Mouse (Mus musculus) frontal cortex, adult (tissue): ENCODE measurements around the gene Gm11639.
"Not testable (repeated sequence)": the region's sequence is repeated elsewhere in the genome, so short reads cannot be mapped to it uniquely, and the experiment has no call there.

ENCODE experiments used
- ATAC-seq: cut with Nextera tagmentation; 2 replicates; pipeline ENCODE4 v1.9.2; 2017; ENCODE audit warnings: mild to moderate bottlenecking, moderate library complexity, mixed read lengths; ENCODE audit not compliant: low TSS enrichment

Gene Gm11639

DNA sequence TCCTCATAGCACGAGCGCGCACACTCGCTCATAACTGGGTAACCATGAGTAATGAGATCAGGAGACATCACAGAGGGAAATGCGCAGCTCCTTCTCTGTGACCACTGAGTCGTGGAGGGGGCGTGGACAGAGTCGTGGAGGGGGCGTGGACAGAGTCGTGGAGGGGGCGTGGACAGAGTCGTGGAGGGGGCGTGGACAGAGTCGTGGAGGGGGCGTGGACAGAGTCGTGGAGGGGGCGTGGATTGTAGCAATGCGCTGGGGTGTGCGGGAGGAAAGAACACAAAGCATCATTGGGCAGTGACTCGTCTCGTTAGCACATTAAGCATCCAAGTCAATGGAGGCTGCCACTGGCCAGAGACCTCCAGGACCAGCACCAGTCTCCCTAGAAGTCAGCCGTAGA is 426.9 kb downstream of the Gm11639 start:
- ATAC-seq = not testable (repeated sequence)

GRCm38 (mm10) chr11:105117814-105118213 is 432.3 kb downstream of the Gm11639 start:
- ATAC-seq = no peak

DNA sequence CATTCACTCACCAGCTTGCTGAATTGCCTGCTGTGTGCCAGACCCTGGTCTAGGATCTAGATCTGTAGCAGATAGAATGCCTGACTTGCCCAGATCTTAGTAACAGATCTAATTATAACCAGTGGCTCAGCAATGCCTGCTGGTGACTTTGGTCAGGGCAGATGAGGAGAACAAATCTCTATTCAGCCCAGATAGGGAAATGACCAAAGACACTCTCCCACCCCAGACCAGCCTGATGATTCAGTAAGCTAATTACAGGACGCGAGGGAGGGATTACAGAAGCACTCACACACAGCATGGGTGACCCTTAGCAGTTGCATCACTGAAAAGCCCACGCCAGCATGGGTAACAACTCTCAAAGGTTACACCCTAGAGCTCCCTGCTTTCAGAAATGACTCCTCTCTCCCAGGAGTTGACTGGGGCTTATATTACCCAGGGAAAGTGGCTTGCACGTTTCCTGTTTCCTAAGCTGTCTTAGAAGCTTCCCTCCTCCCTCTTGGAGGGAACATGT is 435.1 kb downstream of the Gm11639 start:
- no peak for ATAC-seq

- ATAC-seq = not testable (repeated sequence)
Observed at GRCm38 (mm10) chr11:105121792-105122191, 436.3 kb downstream of the Gm11639 start.

DNA sequence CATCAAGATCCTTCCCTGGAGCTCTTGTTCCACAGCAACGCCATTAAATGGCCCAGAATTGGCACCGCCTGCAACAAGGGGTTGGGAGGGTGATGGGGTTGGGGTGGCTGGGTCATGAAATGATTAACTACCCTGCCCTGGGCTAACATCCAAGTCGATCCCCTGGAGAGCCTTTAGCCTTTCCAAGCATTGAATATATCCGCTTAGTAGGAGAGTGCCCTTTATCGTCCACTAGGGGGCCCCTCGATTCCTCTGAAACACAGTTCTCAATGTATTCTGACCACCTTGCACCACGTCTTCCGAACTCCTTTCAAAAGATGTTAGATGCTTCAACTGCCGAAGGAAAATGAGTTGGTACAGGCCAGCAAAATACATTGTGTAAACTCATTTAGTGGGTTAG is 438.5 kb downstream of the Gm11639 start:
- no peak for ATAC-seq

GRCm38 (mm10) chr11:105125735-105126519 is 440.4 kb downstream of the Gm11639 start, which contains the start of gene Mettl2:
Gene Mettl2, plus strand, starts transcription at chr11:105126425.
- ATAC-seq = peak; percentile 97

GRCm38 (mm10) chr11:105126520-105127029 is 441.1 kb downstream of the Gm11639 start:
- peak; percentile 17; the same call in 1 of the 2 replicates for ATAC-seq

DNA sequence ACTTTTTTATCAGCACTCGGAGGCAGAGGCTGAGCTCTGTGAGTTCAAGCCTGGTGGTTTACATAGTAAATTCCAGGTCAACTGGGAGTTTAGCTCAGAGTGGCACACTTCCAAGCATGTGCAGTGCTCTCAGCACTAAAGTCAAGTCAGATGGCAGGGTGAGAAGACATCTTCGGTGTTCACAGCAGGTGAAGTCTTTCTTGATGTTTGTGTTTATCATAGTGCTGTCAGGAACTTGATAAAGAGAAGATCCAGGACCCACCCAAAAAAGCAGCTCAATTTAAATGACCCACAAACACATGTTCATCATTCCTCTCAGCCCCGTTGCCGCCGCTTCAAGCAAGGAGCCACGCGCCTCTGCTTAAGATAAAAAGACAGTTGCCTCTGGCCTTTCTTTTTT is 450.2 kb downstream of the Gm11639 start:
- ATAC-seq = no peak

DNA sequence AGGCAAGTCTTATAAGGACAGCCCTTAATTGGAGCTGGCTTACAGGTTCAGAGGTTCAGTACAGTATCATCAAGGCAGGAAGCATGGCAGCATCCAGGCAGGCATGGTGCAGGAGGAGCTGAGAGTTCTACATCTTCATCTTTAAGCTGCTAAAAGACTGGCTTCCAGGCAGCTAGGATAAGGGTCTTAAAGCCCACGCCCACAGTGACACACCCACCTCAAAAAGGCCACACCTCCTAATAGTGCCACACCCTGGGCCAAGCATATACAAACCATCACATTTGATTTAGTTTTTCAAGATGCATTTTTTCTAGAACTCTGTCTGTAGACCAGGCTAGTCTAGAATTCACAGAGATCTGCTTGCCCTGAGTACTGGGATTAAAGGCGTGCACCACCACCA is 451.7 kb downstream of the Gm11639 start:
- not testable (repeated sequence) for ATAC-seq

- ATAC-seq = not testable (repeated sequence)
Observed at GRCm38 (mm10) chr11:105140512-105140911, 455.0 kb downstream of the Gm11639 start.

- no peak for ATAC-seq
Observed at GRCm38 (mm10) chr11:105141115-105141514, 455.6 kb downstream of the Gm11639 start.

- ATAC-seq = no peak
Observed at GRCm38 (mm10) chr11:105143564-105143963, 458.1 kb downstream of the Gm11639 start.

- no peak for ATAC-seq
Observed at GRCm38 (mm10) chr11:105144084-105144483, 458.6 kb downstream of the Gm11639 start.

DNA sequence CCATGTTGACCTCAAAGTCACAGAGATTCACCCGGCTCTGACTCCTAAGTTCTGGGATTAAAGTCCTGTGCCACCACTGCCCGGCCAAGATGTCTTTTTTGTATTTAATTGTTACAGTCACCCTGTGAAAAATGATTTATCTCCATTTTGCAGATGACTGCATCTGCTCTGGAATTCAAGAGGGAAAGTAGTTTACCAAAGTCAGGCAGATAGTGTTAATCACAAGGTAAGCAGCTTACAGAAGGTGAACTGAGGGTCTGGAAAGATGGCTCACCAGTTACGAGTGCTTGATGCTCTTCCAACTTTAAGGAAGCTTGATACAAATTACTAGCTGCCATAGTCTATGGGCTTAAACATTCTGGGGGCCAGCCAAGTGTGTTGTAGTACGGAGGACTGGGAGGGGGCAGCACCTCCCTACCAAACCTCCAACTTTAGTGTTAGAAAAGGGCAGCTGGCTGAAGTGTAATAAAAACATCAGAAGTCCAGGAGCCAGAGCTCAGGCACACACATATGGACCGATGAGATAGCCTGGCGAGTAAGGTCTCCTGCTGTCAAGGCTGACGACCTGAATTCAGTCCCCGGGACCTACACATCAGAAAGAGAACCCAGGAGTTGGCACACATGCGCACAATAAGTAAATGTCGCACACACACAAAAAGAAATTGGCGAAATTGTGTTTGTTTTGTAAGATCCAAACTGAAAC is 459.2 kb downstream of the Gm11639 start:
- ATAC-seq = no peak

DNA sequence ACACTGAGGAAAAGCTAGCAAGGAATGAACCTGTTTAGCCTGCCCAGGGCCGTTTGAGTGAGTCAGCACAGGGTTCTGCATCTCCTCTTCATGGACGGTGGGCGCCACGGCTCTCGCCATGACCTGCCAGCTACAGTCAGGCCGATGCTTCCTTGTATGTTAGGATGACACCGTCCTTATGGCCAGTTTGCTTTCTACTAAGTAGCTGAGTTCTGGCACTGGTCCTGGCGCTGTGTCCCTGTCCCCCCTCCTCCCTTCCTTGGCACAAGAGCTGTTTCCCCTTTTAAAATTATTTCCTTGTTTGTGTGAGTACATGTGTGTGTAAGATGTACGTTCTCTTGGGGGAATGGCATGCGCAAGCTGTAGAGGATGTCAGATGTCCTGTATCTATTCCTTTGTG is 459.7 kb downstream of the Gm11639 start:
- no peak for ATAC-seq

DNA sequence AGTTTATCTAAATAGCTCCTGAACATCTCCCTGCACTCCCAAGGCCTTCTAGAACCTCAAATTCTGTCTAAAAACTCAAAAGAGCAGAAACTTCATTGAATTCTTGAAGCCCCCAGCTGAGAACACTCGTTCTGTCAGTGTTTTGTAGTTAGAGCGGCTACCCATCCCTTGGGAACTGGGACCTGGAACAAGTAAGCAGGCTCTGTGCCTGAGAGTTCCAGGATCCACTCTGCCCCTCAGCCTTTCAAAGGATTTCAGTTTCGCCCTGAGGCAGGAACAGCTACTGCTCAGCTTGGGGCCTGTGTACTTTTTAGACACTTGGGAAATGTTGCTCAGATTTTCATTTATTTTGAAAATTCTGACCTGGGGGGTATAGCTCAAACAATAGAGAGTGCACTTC is 461.1 kb downstream of the Gm11639 start, which contains the start of gene Gm10842:
Gene Gm10842, plus strand, starts transcription at position 301 of the 400 bp plus-strand sequence.
- ATAC-seq = no peak

DNA sequence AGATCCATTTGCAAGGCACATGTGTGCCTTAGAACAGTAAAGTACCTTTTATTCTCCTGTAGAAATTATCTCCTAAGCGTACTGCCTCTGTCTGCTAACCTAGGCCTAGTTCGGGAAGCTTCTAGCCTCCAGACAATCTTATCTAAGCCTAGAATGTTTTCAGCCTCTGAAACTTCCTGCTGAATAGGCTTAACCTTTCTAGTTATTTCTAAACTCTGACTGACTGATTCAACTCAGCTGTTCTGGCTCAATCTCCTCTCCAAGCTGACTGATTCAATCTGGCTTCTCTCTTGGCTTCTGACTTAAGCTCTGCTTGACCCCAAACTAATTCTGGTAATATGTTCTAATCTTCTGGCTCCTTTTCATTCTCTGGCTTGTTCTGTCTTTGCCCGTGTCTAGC is 463.8 kb downstream of the Gm11639 start:
- no peak for ATAC-seq

- ATAC-seq = no peak
Observed at GRCm38 (mm10) chr11:105149766-105150165, 464.3 kb downstream of the Gm11639 start.

GRCm38 (mm10) chr11:105150691-105151090 is 465.2 kb downstream of the Gm11639 start:
- ATAC-seq = no peak

DNA sequence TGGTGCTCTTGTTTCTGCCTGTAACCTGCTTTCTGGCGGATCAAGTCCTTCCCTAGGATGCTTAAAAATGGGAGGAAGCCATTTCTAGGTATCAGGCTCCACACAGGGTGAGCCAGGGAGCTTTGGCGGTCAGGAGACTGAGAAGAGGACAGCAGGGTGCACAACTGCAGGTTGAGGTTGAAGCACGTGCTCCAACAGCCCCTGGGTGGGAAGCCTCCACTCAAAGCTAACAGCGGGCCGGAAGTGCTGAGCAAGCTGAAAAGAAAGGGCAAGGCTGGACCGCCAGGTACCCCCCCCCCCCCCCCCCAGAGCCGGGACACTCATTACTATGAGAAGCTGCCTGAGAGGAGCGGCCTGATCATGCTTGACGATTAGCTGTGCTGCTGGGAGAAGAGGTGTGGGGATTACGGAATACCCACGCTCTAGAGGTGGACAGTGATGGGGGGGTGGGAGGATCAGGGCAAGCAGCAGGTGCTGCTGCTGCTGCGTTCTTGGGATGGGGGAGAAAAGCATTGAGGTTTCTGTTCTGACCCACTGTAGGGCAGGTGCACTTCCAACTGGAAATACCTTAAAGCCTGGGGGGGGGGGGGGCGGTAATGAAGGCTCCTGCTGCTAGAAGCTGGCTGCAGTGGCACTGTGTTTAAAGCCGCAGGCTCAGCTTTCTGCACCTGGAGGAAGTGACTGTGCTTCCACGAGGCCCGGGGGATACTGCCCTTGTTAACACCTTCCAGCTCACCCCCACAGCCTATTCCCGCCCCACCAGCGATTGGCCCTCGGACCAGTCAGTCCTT is 465.9 kb downstream of the Gm11639 start:
- no peak for ATAC-seq

- no peak for ATAC-seq
Observed at GRCm38 (mm10) chr11:105152017-105152300, 466.5 kb downstream of the Gm11639 start.

DNA sequence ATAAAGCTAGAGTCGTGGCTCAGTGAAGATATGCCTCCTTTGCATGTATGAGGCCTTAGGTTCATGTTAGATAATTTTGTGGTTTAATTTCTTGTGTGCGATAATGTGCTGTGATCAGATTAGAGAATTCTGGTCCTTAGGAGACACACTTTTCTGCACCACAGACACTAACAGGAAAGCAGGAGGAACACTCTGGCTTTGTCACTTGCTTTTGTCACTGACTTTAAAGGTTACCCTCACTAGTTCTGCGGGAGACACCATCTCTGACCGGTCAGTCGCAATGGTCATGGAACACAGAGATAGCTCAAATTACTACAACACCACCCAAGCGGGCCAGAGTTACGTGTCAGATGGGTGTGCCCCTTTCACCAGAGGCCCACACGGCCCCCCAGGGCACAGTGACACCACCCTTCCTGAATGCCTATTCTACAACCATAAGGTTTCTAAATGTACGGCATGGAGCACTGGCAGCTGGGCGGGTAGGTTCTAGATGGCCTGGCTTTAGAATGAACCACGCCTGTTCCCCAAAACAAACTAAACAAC is 466.9 kb downstream of the Gm11639 start:
- no peak for ATAC-seq
